Mouse (Mus musculus) kidney, adult 2 months (tissue): ENCODE results near the gene Krt1.

Experiments used
- CTCF ChIP-seq: fragments of 200-500 bp; conservative IDR thresholded peaks from 2 replicates; pipeline ENCODE4 v1.5.1; 2011; ENCODE audit warnings: low read depth, mild to moderate bottlenecking, control low read depth, low read length, moderate library complexity, mixed read lengths; ENCODE audit not compliant: insufficient read depth, insufficient read length
- POLR2A ChIP-seq: fragments of 200-500 bp; IDR thresholded peaks from one replicate; pipeline ENCODE4 v1.6.1; 2011; ENCODE audit warnings: low read depth, low read length, control low read depth

- TF ChIP-seq CTCF (no peak), POLR2A (no peak)
These were observed 3.7 kb upstream of the Krt1 start for GRCm38 (mm10) chr15:101854294-101854693.
